Mouse (Mus musculus): ENCODE results near the gene Tpr. TPM values are rescaled to one million over a fixed set of nuclear protein-coding genes. Genes with fewer than 3 reads are reported as not detected.

Tpr gene
- total and polyA plus RNA-seq, 2 experiments, result 22.7 to 65.8 TPM

GRCm38 (mm10) chr1:150389390-150390129, 3.1 kb upstream of the Tpr start:
- H3K4me3 ChIP-seq (ENCODE audit: insufficient read depth, low read depth, low read length), result no peak overlapping the region
- TF ChIP-seq POLR2A (IDR thresholded peaks at IDR 0.05; ENCODE audit: extremely low read depth, insufficient read depth, low read length) (no peak), CTCF (IDR thresholded peaks at IDR 0.05; ENCODE audit: low read depth, low read length) (no peak)
- no peaks in the 10 kb centered on the region for H3K79me2 ChIP-seq (ENCODE audit: control insufficient read depth, insufficient read depth, low read length)
- peaks cover 38% of the 10 kb centered on the region for H3K36me3 ChIP-seq (ENCODE audit: control insufficient read depth, insufficient read depth, low read length)
- DNase-seq (ENCODE audit: extremely low read depth, low read depth, low spot score), result no peak
- no peaks in the 10 kb centered on the region for H3K27me3 ChIP-seq (ENCODE audit: control insufficient read depth, insufficient read depth, low read length)
- no peaks in the 10 kb centered on the region for H3K4me1 ChIP-seq (ENCODE audit: control insufficient read depth, insufficient read depth, low read length)
- 89% methylated on average over 6 of the region's 6 CpGs for WGBS
- no peak overlapping the region for H3K27ac ChIP-seq (replicated peaks; ENCODE audit: insufficient read depth, low read depth, low read length)
- no peak overlapping the region for H3K9ac ChIP-seq (ENCODE audit: low read depth, low read length)

- no peak for DNase-seq (ENCODE audit: extremely low read depth, low read depth, low spot score)
- Histone ChIP-seq H3K9ac (ENCODE audit: low read depth, low read length) (peak overlapping the region; percentile 70), H3K4me1 (ENCODE audit: control insufficient read depth, insufficient read depth, low read length) (peaks cover 3% of the 10 kb centered on the region), H3K36me3 (ENCODE audit: control insufficient read depth, insufficient read depth, low read length) (peaks cover 31% of the 10 kb centered on the region), H3K79me2 (ENCODE audit: control insufficient read depth, insufficient read depth, low read length) (no peaks in the 10 kb centered on the region), H3K27me3 (ENCODE audit: control insufficient read depth, insufficient read depth, low read length) (no peaks in the 10 kb centered on the region), H3K27ac (replicated peaks; ENCODE audit: insufficient read depth, low read depth, low read length) (peak overlapping the region; percentile 65), H3K4me3 (ENCODE audit: insufficient read depth, low read depth, low read length) (peak overlapping the region; percentile 72)
- 12% methylated on average over 11 of the region's 11 CpGs for WGBS
- no peak for TF ChIP-seq CTCF (IDR thresholded peaks at IDR 0.05; ENCODE audit: low read depth, low read length)
- no peak for TF ChIP-seq POLR2A (IDR thresholded peaks at IDR 0.05; ENCODE audit: extremely low read depth, insufficient read depth, low read length)
Measured at GRCm38 (mm10) chr1:150391931-150392637, 554 bp upstream of the Tpr start.

GRCm38 (mm10) chr1:150393488-150393852, 832 bp downstream of the Tpr start:
- peak overlapping the region; percentile 88 for H3K27ac ChIP-seq (replicated peaks; ENCODE audit: insufficient read depth, low read depth, low read length)
- H3K9ac ChIP-seq (ENCODE audit: low read depth, low read length), result peak overlapping the region; percentile 93
- peaks cover 3% of the 10 kb centered on the region for H3K4me1 ChIP-seq (ENCODE audit: control insufficient read depth, insufficient read depth, low read length)
- H3K36me3 ChIP-seq (ENCODE audit: control insufficient read depth, insufficient read depth, low read length), result peaks cover 28% of the 10 kb centered on the region
- DNase-seq (ENCODE audit: extremely low read depth, low read depth, low spot score), result peak; percentile 75
- TF ChIP-seq CTCF (IDR thresholded peaks at IDR 0.05; ENCODE audit: low read depth, low read length) (no peak), POLR2A (IDR thresholded peaks at IDR 0.05; ENCODE audit: extremely low read depth, insufficient read depth, low read length) (no peak)
- H3K4me3 ChIP-seq (ENCODE audit: insufficient read depth, low read depth, low read length), result peak overlapping the region; percentile 74
- H3K27me3 ChIP-seq (ENCODE audit: control insufficient read depth, insufficient read depth, low read length), result no peaks in the 10 kb centered on the region
- WGBS, result 1% methylated on average over 27 of the region's 27 CpGs
- H3K79me2 ChIP-seq (ENCODE audit: control insufficient read depth, insufficient read depth, low read length), result no peaks in the 10 kb centered on the region

GRCm38 (mm10) chr1:150396001-150396400, 3.4 kb downstream of the Tpr start:
- Histone ChIP-seq H3K27ac (replicated peaks; ENCODE audit: insufficient read depth, low read depth, low read length) (no peak overlapping the region), H3K79me2 (ENCODE audit: control insufficient read depth, insufficient read depth, low read length) (no peaks in the 10 kb centered on the region; the same call in 1 of the 2 replicates), H3K27me3 (ENCODE audit: control insufficient read depth, insufficient read depth, low read length) (no peaks in the 10 kb centered on the region), H3K36me3 (ENCODE audit: control insufficient read depth, insufficient read depth, low read length) (peaks cover 30% of the 10 kb centered on the region), H3K9ac (ENCODE audit: low read depth, low read length) (no peak overlapping the region), H3K4me1 (ENCODE audit: control insufficient read depth, insufficient read depth, low read length) (peaks cover 3% of the 10 kb centered on the region), H3K4me3 (ENCODE audit: insufficient read depth, low read depth, low read length) (no peak overlapping the region)
- TF ChIP-seq CTCF (IDR thresholded peaks at IDR 0.05; ENCODE audit: low read depth, low read length), result no peak
- no peak for TF ChIP-seq POLR2A (IDR thresholded peaks at IDR 0.05; ENCODE audit: extremely low read depth, insufficient read depth, low read length)
- 91% methylated on average over 3 of the region's 3 CpGs for WGBS
- DNase-seq (ENCODE audit: extremely low read depth, low read depth, low spot score), result no peak

- Histone ChIP-seq H3K4me3 (ENCODE audit: insufficient read depth, low read depth, low read length) (no peak overlapping the region), H3K4me1 (ENCODE audit: control insufficient read depth, insufficient read depth, low read length) (peaks cover 7% of the 10 kb centered on the region; the same call in 1 of the 2 replicates), H3K9ac (ENCODE audit: low read depth, low read length) (no peak overlapping the region), H3K27ac (replicated peaks; ENCODE audit: insufficient read depth, low read depth, low read length) (no peak overlapping the region), H3K27me3 (ENCODE audit: control insufficient read depth, insufficient read depth, low read length) (no peaks in the 10 kb centered on the region), H3K79me2 (ENCODE audit: control insufficient read depth, insufficient read depth, low read length) (no peaks in the 10 kb centered on the region; the same call in 1 of the 2 replicates), H3K36me3 (ENCODE audit: control insufficient read depth, insufficient read depth, low read length) (peaks cover 43% of the 10 kb centered on the region)
- TF ChIP-seq CTCF (IDR thresholded peaks at IDR 0.05; ENCODE audit: low read depth, low read length) (no peak), POLR2A (IDR thresholded peaks at IDR 0.05; ENCODE audit: extremely low read depth, insufficient read depth, low read length) (no peak)
- WGBS, result 18% methylated on average over 3 of the region's 3 CpGs
- DNase-seq (ENCODE audit: extremely low read depth, low read depth, low spot score), result peak; percentile 76
Measured at GRCm38 (mm10) chr1:150403914-150404313, 11.3 kb downstream of the Tpr start.

Data from liver, adult 2 months (tissue).